Mouse (Mus musculus) forelimb bud, embryonic 11.5 days (tissue): ENCODE data around the gene ccdc198.
A peak's percentile ranks its signal among the peaks of the same experiment; 100 is the strongest.

ENCODE experiments used
- DNase-seq: peaks from one replicate; pipeline ENCODE4 v3.0.0-alpha.2; 2012; ENCODE audit warnings: low read depth, low spot score

The ccdc198 gene

GRCm38 (mm10) chr14:49197031-49197527 lies 48.2 kb downstream of the ccdc198 start:
- no peak for DNase-seq

GRCm38 (mm10) chr14:49186270-49186669 lies 59.0 kb downstream of the ccdc198 start:
- no peak for DNase-seq

GRCm38 (mm10) chr14:49179736-49180135 lies 65.5 kb downstream of the ccdc198 start:
- DNase-seq: no peak

- no peak for DNase-seq
These were observed 71.8 kb downstream of the ccdc198 start for GRCm38 (mm10) chr14:49173290-49174135.

- peak; percentile 27 for DNase-seq
These were observed 72.7 kb downstream of the ccdc198 start for GRCm38 (mm10) chr14:49172582-49172988.

GRCm38 (mm10) chr14:49171867-49172581 lies 73.2 kb downstream of the ccdc198 start, which contains the start of gene Naa30:
Gene Naa30 (plus strand): TSS chr14:49172226.
- peak; percentile 92 for DNase-seq

GRCm38 (mm10) chr14:49171286-49171685 lies 74.0 kb downstream of the ccdc198 start:
- peak; percentile 28 for DNase-seq
